Mouse (Mus musculus) hindbrain, embryonic 14.5 days (tissue): ENCODE data around the gene Cep170b. TPM values are rescaled to one million over a fixed set of nuclear protein-coding genes. Genes with fewer than 3 reads are reported as not detected.

Experiments
- ATAC-seq: fragments of 200-750 bp; cut with Nextera tagmentation; 2 replicates; pipeline ENCODE4 v1.8.0; 2017; ENCODE audit warnings: moderate number of reproducible peaks, mild to moderate bottlenecking, moderate TSS enrichment, moderate library complexity; ENCODE audit not compliant: low FRiP score
- DNase-seq: peaks from one replicate; pipeline ENCODE4 v3.0.0-alpha.2; 2015; ENCODE audit warnings: low spot score
- H3K27ac ChIP-seq: fragments of 300-500 bp; sonication (generic); 2 replicates; pipeline ENCODE4 v1.5.1; 2014; ENCODE audit warnings: mild to moderate bottlenecking, moderate library complexity
- H3K27me3 ChIP-seq: fragments of 300-500 bp; sonication (generic); 2 replicates; pipeline ENCODE4 v1.6.1; 2014; ENCODE audit warnings: mild to moderate bottlenecking, low read length, mixed read lengths; ENCODE audit not compliant: control insufficient read depth, insufficient read depth
- H3K36me3 ChIP-seq: fragments of 300-500 bp; sonication (generic); replicated peaks from 2 replicates; pipeline ENCODE4 v1.6.1; 2014; ENCODE audit not compliant: control insufficient read depth, insufficient read depth
- H3K4me1 ChIP-seq: fragments of 300-500 bp; sonication (generic); replicated peaks from 2 replicates; pipeline ENCODE4 v1.6.1; 2014; ENCODE audit warnings: antibody characterized with exemption, low read length, mixed read lengths; ENCODE audit not compliant: control insufficient read depth, insufficient read depth
- H3K4me2 ChIP-seq: fragments of 300-500 bp; sonication (generic); replicated peaks from 2 replicates; pipeline ENCODE4 v1.6.1; 2014; ENCODE audit warnings: mild to moderate bottlenecking, moderate library complexity
- H3K4me3 ChIP-seq: fragments of 300-500 bp; sonication (generic); replicated peaks from 2 replicates; pipeline ENCODE4 v1.5.1; 2014; ENCODE audit warnings: mild to moderate bottlenecking, low read length
- H3K9ac ChIP-seq: fragments of 300-500 bp; sonication (generic); 2 replicates; pipeline ENCODE4 v1.6.1; 2014
- H3K9me3 ChIP-seq: fragments of 300-500 bp; sonication (generic); 2 replicates; pipeline ENCODE4 v1.6.1; 2016; ENCODE audit warnings: low read length; ENCODE audit not compliant: control insufficient read depth
- WGBS: fragments of 180-500 bp; shearing (Covaris S2); extraction: QIAGEN DNeasy Blood & Tissue Kit; methylation state at CpG from one replicate; pipeline ENCODE4 v1.1.7; 2014; 5-methylcytosine and 5-hydroxymethylcytosine counted together
- microRNA-seq: library from miRNA; unstranded; fragments of <30 nt; microRNA quantifications from one replicate; pipeline ENCODE4, GENCODE M21; 2016
- polyA plus RNA-seq: library from polyadenylated mRNA; unstranded; fragments of >200 nt; fragmentation: Nextera tagmentation; extraction: Ambion mirVana; gene quantifications from 2 replicates; pipeline ENCODE4 v1.2.1, GENCODE M21; 2014

Gene Cep170b
- polyA plus RNA-seq, 1 experiment from 2014 or later = 41.9 TPM

DNA sequence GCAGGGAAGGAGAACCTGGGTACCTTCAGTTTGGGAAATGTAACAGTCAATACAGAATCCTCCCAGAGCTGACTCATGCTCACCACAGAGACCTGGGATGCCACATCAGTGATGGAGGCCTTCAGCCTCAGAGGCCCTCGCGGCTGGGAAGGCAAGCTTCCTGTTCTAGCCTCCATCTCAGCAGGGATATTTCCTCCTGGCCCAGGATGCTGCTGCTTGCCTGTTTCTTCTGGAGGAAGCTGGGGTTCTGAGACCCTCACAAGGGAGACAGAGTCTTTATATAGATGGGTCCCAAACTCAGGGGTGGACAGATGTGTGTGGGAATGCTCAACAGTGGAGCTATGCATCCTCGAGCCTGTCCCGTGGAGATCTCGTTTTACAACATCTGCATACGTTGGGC lies 53.8 kb downstream of the Cep170b start:
- Histone ChIP-seq H3K9ac (no peak overlapping the region), H3K4me1 (no peaks in the 10 kb centered on the region), H3K27me3 (no peaks in the 10 kb centered on the region), H3K27ac (no peak overlapping the region), H3K36me3 (no peaks in the 10 kb centered on the region), H3K4me2 (no peak overlapping the region), H3K9me3 (peaks cover 6% of the 10 kb centered on the region), H3K4me3 (no peak overlapping the region)
- WGBS = 84% methylated on average over 6 of the region's 6 CpGs
- DNase-seq (no peak), ATAC-seq (no peak)

DNA sequence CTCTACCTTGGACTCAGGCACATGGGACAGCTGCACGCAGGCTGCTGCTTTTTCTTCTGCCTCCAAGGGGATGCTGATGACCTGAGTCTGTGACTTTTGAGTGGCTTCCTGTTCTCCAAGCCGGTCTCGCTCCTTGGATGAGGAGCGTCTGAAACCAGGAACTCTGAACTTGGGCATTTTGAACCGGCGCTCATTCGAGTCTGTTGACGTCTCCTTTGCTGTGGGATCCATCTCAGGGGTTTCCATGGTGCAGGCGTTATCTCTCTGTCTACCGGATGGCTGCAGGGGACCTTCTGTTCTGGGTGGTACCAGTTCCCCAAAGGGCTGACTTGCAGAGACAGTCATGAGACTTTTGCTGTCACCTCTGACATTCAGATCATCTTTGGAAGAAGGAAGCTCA lies 54.2 kb downstream of the Cep170b start:
- Histone ChIP-seq H3K36me3 (no peaks in the 10 kb centered on the region), H3K4me3 (no peak overlapping the region), H3K9me3 (peaks cover 6% of the 10 kb centered on the region), H3K4me2 (no peak overlapping the region), H3K9ac (no peak overlapping the region), H3K4me1 (no peaks in the 10 kb centered on the region), H3K27me3 (no peaks in the 10 kb centered on the region), H3K27ac (no peak overlapping the region)
- WGBS = 91% methylated on average over 10 of the region's 10 CpGs
- ATAC-seq (no peak), DNase-seq (no peak)

DNA sequence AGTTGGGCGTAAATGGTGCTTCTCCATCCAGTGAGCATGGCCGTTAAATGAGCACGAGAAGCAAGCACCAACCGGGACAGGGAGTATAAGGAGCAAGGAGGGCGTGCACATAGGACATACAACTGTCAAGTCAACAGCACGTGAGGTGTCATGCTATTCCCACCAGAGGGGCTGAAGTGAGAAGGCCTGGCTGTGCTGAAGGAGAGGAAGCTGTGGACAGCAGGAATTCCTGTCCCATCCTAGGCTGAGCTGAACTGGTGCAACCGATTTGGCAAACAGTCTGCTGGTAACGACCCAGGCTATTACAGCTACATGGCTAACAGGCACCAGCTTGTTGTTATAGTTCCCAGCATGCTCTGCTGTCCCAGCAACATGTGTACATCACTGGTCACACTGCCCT lies 70.8 kb downstream of the Cep170b start:
- H3K27ac ChIP-seq = no peak overlapping the region
- WGBS = 81% methylated on average over 8 of the region's 8 CpGs
- no peaks in the 10 kb centered on the region for H3K9me3 ChIP-seq
- no peak overlapping the region for H3K4me3 ChIP-seq
- DNase-seq (no peak), ATAC-seq (no peak)
- no peaks in the 10 kb centered on the region for H3K4me1 ChIP-seq
- no peaks in the 10 kb centered on the region for H3K36me3 ChIP-seq
- no peak overlapping the region for H3K4me2 ChIP-seq
- H3K9ac ChIP-seq = no peak overlapping the region
- no peaks in the 10 kb centered on the region for H3K27me3 ChIP-seq

DNA sequence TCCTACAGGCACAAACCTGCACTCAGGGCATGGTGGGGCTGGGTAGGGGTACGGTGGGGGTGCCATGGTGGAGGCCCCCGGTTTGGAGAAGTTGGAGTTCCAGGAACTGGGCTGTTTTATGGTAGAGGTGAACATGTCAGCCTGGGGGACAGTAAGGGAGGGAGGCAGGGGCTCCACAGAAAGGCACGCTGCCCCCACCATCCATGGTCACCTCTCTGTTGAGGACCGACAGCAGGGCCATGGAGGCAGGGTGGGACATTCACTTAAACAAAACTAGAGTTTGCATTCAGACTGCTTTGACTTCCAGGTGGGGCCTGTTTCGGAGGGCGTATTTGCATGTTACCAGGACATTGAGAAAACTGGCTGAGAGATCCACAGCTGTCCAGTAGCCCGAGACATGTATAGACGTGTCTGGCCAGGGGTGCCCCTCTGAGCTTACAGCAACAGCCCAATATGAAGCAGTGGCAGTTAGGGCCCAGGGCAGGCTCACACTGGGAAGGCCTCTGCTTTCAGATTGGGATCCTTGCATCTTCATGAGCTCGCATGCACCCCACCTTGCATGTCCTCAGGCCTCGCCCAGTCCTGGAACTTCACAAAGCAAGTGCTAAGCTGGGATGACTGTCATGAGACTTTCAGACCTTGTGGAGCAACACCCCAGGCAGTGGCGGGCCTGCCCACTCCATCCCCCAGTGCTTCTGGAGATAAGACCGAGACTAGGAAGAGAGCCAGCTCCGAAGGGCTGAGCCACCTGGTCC lies 73.5 kb downstream of the Cep170b start:
- H3K4me1 ChIP-seq = 0 out of 2 replicates have a peak, but pooled peaks cover 5% of the 10 kb centered on the region
- H3K27ac ChIP-seq = no peak overlapping the region
- no peaks in the 10 kb centered on the region for H3K9me3 ChIP-seq
- H3K36me3 ChIP-seq = no peaks in the 10 kb centered on the region
- no peak overlapping the region for H3K9ac ChIP-seq
- 74% methylated on average over 13 of the region's 13 CpGs for WGBS
- no peaks in the 10 kb centered on the region for H3K27me3 ChIP-seq
- ATAC-seq = no peak
- no peak overlapping the region for H3K4me2 ChIP-seq
- no peak overlapping the region for H3K4me3 ChIP-seq
- DNase-seq = no peak

DNA sequence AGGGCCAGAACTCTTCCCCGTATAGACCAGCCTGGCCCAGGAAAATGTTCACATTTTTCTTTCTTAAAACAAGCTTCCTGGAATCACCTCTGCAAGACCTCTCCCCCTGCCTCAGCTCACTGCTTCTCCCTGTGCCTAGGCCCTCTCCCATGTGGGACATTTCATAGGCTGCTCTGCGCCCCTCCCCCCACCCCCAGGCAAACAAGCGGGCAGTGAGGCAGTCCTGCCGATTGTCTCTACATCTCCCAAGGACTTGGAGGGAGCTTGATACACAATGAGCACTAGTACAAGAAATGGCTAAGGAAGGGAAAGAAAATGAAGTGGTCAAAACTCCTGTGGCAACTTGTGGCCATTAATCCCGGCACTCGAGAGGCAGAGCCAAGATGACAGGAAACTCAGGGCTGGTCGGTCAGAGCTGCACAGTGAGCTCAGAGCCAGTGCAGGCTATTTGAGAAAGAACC lies 74.1 kb downstream of the Cep170b start:
- H3K36me3 ChIP-seq = no peaks in the 10 kb centered on the region
- no peaks in the 10 kb centered on the region; the same call in 1 of the 2 replicates for H3K27me3 ChIP-seq
- 32% methylated on average over 7 of the region's 7 CpGs for WGBS
- H3K4me1 ChIP-seq = 0 out of 2 replicates have a peak, but pooled peaks cover 5% of the 10 kb centered on the region
- H3K4me2 ChIP-seq = no peak overlapping the region
- H3K4me3 ChIP-seq = no peak overlapping the region
- H3K9me3 ChIP-seq = no peaks in the 10 kb centered on the region
- H3K9ac ChIP-seq = no peak overlapping the region
- H3K27ac ChIP-seq = no peak overlapping the region
- ATAC-seq (no peak), DNase-seq (no peak)

DNA sequence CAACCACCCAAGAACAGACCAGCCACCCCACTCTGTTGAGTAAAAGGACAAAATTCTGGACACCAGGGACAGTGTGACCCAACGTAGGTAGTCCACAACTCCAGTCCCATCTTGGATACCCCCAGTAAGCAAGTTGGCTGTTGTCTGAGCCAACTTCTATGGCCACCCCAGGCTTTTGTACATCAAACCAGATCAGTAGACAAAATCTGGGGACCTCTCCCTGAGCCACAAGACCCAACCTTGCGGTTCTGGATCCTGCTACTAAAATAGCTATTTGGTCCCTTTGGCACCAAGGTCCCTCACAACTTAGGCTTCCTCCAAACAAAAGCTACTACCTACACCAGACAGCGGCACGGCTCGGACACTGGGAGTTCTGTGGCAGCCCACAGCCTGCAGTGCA lies 74.7 kb downstream of the Cep170b start:
- no peak overlapping the region for H3K4me3 ChIP-seq
- WGBS = 93% methylated on average over 5 of the region's 5 CpGs
- H3K4me2 ChIP-seq = no peak overlapping the region
- H3K4me1 ChIP-seq = 0 out of 2 replicates have a peak, but pooled peaks cover 5% of the 10 kb centered on the region
- no peaks in the 10 kb centered on the region for H3K9me3 ChIP-seq
- ATAC-seq (no peak), DNase-seq (no peak)
- no peaks in the 10 kb centered on the region for H3K36me3 ChIP-seq
- H3K27ac ChIP-seq = no peak overlapping the region
- no peak overlapping the region for H3K9ac ChIP-seq
- H3K27me3 ChIP-seq = no peaks in the 10 kb centered on the region; the same call in 1 of the 2 replicates

DNA sequence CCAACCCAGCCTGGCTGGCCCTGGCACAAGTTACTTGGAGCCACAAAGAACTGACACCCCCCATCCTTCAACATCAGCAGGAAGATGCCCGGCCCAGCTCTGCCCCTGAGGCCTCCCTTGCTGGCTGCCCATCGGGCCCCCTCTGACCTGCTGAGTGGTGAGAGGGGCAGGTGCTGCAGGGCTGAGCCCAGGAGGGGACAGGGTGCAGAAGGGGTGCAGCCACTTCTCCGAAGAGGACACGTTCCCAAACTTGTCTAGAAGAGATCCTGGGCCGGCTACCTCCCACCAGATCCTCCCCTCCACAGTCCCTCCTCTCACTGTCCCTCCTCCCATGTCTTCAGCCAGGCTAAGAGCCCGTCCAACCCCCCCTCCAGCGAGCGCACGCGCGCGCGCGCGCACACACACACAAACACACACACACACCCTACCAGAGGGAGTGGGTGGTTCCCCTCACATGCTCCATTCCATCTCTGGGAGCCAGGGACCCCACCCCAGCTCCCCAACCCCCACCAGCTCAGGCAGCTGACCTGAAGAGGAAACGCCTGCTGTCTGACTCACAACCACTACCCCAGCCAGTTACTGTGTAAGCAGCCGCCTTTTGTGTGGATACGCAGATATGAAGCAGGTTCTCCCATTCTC lies 75.3 kb downstream of the Cep170b start:
- H3K27me3 ChIP-seq = no peaks in the 10 kb centered on the region; the same call in none of the 2 replicates
- no peak overlapping the region for H3K27ac ChIP-seq
- no peak overlapping the region for H3K4me3 ChIP-seq
- ATAC-seq (no peak), DNase-seq (no peak)
- H3K9me3 ChIP-seq = no peaks in the 10 kb centered on the region
- H3K4me2 ChIP-seq = no peak overlapping the region
- 73% methylated on average over 18 of the region's 18 CpGs for WGBS
- no peaks in the 10 kb centered on the region for H3K36me3 ChIP-seq
- no peak overlapping the region; the same call in 1 of the 2 replicates for H3K9ac ChIP-seq
- 0 out of 2 replicates have a peak, but pooled peaks cover 5% of the 10 kb centered on the region for H3K4me1 ChIP-seq

Small RNA genes within 50 kb of the gene (microRNA-seq; reads per million reads assigned to microRNA genes)
- gene Mir6940 = not detected

Other genes with a start within 250 kb of the Cep170b start
- gene A530016L24Rik, start 231.0 kb upstream of the Cep170b start, polyA plus RNA-seq = 0.18 and 0.19 TPM in 2 replicates
- 64.6 and 72.2 TPM in 2 replicates for gene Tmem179, start 203.7 kb upstream of the Cep170b start, polyA plus RNA-seq
- gene Inf2, start 131.7 kb upstream of the Cep170b start, polyA plus RNA-seq = 1.0 and 1.5 TPM in 2 replicates
- gene Adssl1, start 100.4 kb upstream of the Cep170b start, polyA plus RNA-seq = 5.3 and 5.5 TPM in 2 replicates
- gene Siva1, start 75.8 kb upstream of the Cep170b start, polyA plus RNA-seq = 54.2 and 58.4 TPM in 2 replicates
- 69.2 and 70.3 TPM in 2 replicates for gene Akt1, start 45.6 kb upstream of the Cep170b start, polyA plus RNA-seq
- 2.2 and 4.7 TPM in 2 replicates for gene Zbtb42, start 41.6 kb upstream of the Cep170b start, polyA plus RNA-seq
- gene Pld4, start 40.2 kb downstream of the Cep170b start, polyA plus RNA-seq = 7.1 and 7.9 TPM in 2 replicates
- gene Ahnak2, start 82.2 kb downstream of the Cep170b start, polyA plus RNA-seq = 1.9 and 2.5 TPM in 2 replicates
- gene Clba1, start 88.5 kb downstream of the Cep170b start, polyA plus RNA-seq = 20.2 and 21.0 TPM in 2 replicates
- 39.1 and 43.4 TPM in 2 replicates for gene Cdca4, start 109.0 kb downstream of the Cep170b start, polyA plus RNA-seq
- not detected in 2 replicates for gene Gpr132, start 147.8 kb downstream of the Cep170b start, polyA plus RNA-seq
- gene Jag2, start 209.3 kb downstream of the Cep170b start, polyA plus RNA-seq = 12.5 and 16.1 TPM in 2 replicates
- gene Nudt14, start 221.7 kb downstream of the Cep170b start, polyA plus RNA-seq = 60.9 and 70.1 TPM in 2 replicates